Mouse (Mus musculus) MEL (cell line): ENCODE measurements around the gene Zswim4. TPM values are rescaled to one million over a fixed set of nuclear protein-coding genes. Genes with fewer than 3 reads are reported as not detected.

Source experiments
- DNase-seq: peaks from one replicate; pipeline ENCODE4 v3.0.0; 2011; ENCODE audit warnings: low read depth, low spot score
- H3K27ac ChIP-seq: 2 replicates; pipeline ENCODE4 v1.5.1; 2012; ENCODE audit warnings: low read depth, mild to moderate bottlenecking, control low read depth, low read length, moderate library complexity; ENCODE audit not compliant: control insufficient read depth
- H3K27me3 ChIP-seq, 2 experiments: fragments of 150-350 bp in 1 of 2; sonication (generic) in 1 of 2; 2 replicates each; pipeline ENCODE4 v1.6.1; 2012; ENCODE audit warnings: low read length in 2 of 2, mild to moderate bottlenecking in 2 of 2, improper control_type of control experiment in 1 of 2, moderate library complexity in 1 of 2; ENCODE audit not compliant: insufficient read depth in 2 of 2, control insufficient read depth in 1 of 2
- H3K36me3 ChIP-seq, 2 experiments: 2 replicates each; pipeline ENCODE4 v1.6.1; 2012 to 2014; ENCODE audit warnings: low read length in 2 of 2, improper control_type of control experiment in 1 of 2, inconsistent platforms in 1 of 2, mild to moderate bottlenecking in 1 of 2; ENCODE audit not compliant: insufficient read depth in 2 of 2, control insufficient read depth in 1 of 2
- H3K4me1 ChIP-seq, 2 experiments: fragments of 150-350 bp in 1 of 2; sonication (generic) in 1 of 2; 2 replicates each; pipeline ENCODE4 v1.6.1; 2012; ENCODE audit warnings: low read length in 2 of 2, improper control_type of control experiment in 1 of 2, mild to moderate bottlenecking in 1 of 2; ENCODE audit not compliant: insufficient read depth in 2 of 2, control insufficient read depth in 1 of 2
- H3K4me3 ChIP-seq, 2 experiments: fragments of 150-350 bp in 1 of 2; sonication (generic) in 1 of 2; 2 replicates each; pipeline ENCODE4 v1.5.1; 2012; ENCODE audit warnings: low read depth in 2 of 2, low read length in 2 of 2, mild to moderate bottlenecking in 2 of 2, moderate library complexity in 2 of 2, control low read depth in 1 of 2, improper control_type of control experiment in 1 of 2; ENCODE audit not compliant: control insufficient read depth in 1 of 2, insufficient read depth in 1 of 2
- H3K79me2 ChIP-seq: 2 replicates; pipeline ENCODE4 v1.6.1; 2012; ENCODE audit warnings: mild to moderate bottlenecking, low read length, moderate library complexity; ENCODE audit not compliant: control insufficient read depth, poor library complexity, insufficient read depth
- H3K9ac ChIP-seq: 2 replicates; pipeline ENCODE4 v1.6.1; 2012; ENCODE audit warnings: low read depth, mild to moderate bottlenecking, control low read depth, low read length, moderate library complexity; ENCODE audit not compliant: control insufficient read depth, poor library complexity, severe bottlenecking
- H3K9me3 ChIP-seq: fragments of 150-350 bp; sonication (generic); replicated peaks from 2 replicates; pipeline ENCODE4 v1.6.1; 2012; ENCODE audit warnings: mild to moderate bottlenecking, low read length, improper control_type of control experiment, moderate library complexity; ENCODE audit not compliant: insufficient read depth
- BHLHE40 ChIP-seq: IDR thresholded peaks from 2 replicates; pipeline ENCODE4 v1.6.1; 2012; ENCODE audit warnings: low read depth, mild to moderate bottlenecking, inconsistent platforms, low read length, improper control_type of control experiment, borderline replicate concordance
- CHD1 ChIP-seq: IDR thresholded peaks from 2 replicates; pipeline ENCODE4 v1.6.1; 2012; ENCODE audit warnings: low read depth, mild to moderate bottlenecking, inconsistent platforms, low read length, improper control_type of control experiment
- CHD2 ChIP-seq: IDR thresholded peaks from 2 replicates; pipeline ENCODE4 v1.6.1; 2011; ENCODE audit warnings: low read length, improper control_type of control experiment
- CTCF ChIP-seq, 3 experiments: IDR thresholded peaks in 2 of 3; conservative IDR thresholded peaks in 1 of 3; 2 replicates each; pipeline ENCODE4 v1.5.1; 2011 to 2012; ENCODE audit warnings: low read length in 3 of 3, low read depth in 2 of 3, mild to moderate bottlenecking in 2 of 3, improper control_type of control experiment in 1 of 3, inconsistent platforms in 1 of 3, mixed read lengths in 1 of 3, moderate library complexity in 1 of 3; ENCODE audit not compliant: control insufficient read depth in 1 of 3, insufficient read depth in 1 of 3, poor library complexity in 1 of 3, severe bottlenecking in 1 of 3
- E2F4 ChIP-seq: IDR thresholded peaks from 2 replicates; pipeline ENCODE4 v1.6.1; 2011; ENCODE audit warnings: low read depth, low read length, improper control_type of control experiment, borderline replicate concordance
- EP300 ChIP-seq, 2 experiments: IDR thresholded peaks; 2 replicates each; pipeline ENCODE4 v1.6.1; 2011; ENCODE audit warnings: improper control_type of control experiment in 2 of 2, low read length in 2 of 2, low read depth in 1 of 2, mild to moderate bottlenecking in 1 of 2
- ETS1 ChIP-seq: IDR thresholded peaks from 2 replicates; pipeline ENCODE4 v1.6.1; 2012; ENCODE audit warnings: low read depth, mild to moderate bottlenecking, inconsistent platforms, low read length, improper control_type of control experiment, moderate library complexity
- GABPA ChIP-seq: IDR thresholded peaks from 2 replicates; pipeline ENCODE4 v1.6.1; 2012; ENCODE audit warnings: low read depth, mild to moderate bottlenecking, inconsistent platforms, low read length, improper control_type of control experiment, moderate library complexity
- GATA1 ChIP-seq: IDR thresholded peaks from 2 replicates; pipeline ENCODE4 v1.6.1; 2011; ENCODE audit warnings: low read depth, low read length, improper control_type of control experiment
- HCFC1 ChIP-seq: IDR thresholded peaks from 2 replicates; pipeline ENCODE4 v1.6.1; 2012; ENCODE audit warnings: low read depth, mild to moderate bottlenecking, inconsistent platforms, low read length, improper control_type of control experiment, moderate library complexity
- JUND ChIP-seq: IDR thresholded peaks from 2 replicates; pipeline ENCODE4 v1.6.1; 2011; ENCODE audit warnings: low read depth, mild to moderate bottlenecking, improper control_type of control experiment, low read length
- KAT2A ChIP-seq: conservative IDR thresholded peaks from 2 replicates; pipeline ENCODE4 v1.6.1; 2012; ENCODE audit warnings: low read depth, low read length, improper control_type of control experiment, inconsistent platforms
- MAFK ChIP-seq: IDR thresholded peaks from 2 replicates; pipeline ENCODE4 v1.6.1; 2011; ENCODE audit warnings: low read depth, mild to moderate bottlenecking, low read length, improper control_type of control experiment, borderline replicate concordance
- MAX ChIP-seq: IDR thresholded peaks from 2 replicates; pipeline ENCODE4 v1.6.1; 2011; ENCODE audit warnings: low read length, improper control_type of control experiment
- MAZ ChIP-seq: IDR thresholded peaks from 2 replicates; pipeline ENCODE4 v1.6.1; 2012; ENCODE audit warnings: low read depth, mild to moderate bottlenecking, inconsistent platforms, low read length, improper control_type of control experiment
- MEF2A ChIP-seq: IDR thresholded peaks from 2 replicates; pipeline ENCODE4 v1.6.1; 2014; ENCODE audit warnings: low read depth, mild to moderate bottlenecking, inconsistent platforms, low read length, improper control_type of control experiment; ENCODE audit not compliant: poor library complexity, insufficient replicate concordance, severe bottlenecking; ENCODE audit errors: extremely low read depth
- MXI1 ChIP-seq: IDR thresholded peaks from 2 replicates; pipeline ENCODE4 v1.6.1; 2011; ENCODE audit warnings: mild to moderate bottlenecking, low read depth, low read length, improper control_type of control experiment
- MYB ChIP-seq: IDR thresholded peaks from 2 replicates; pipeline ENCODE4 v1.6.1; 2011; ENCODE audit warnings: mild to moderate bottlenecking, low read depth, low read length, improper control_type of control experiment
- MYC ChIP-seq: IDR thresholded peaks from 2 replicates; pipeline ENCODE4 v1.6.1; 2011; ENCODE audit warnings: low read depth, mild to moderate bottlenecking, low read length, improper control_type of control experiment, moderate library complexity
- NELFE ChIP-seq: IDR thresholded peaks from 2 replicates; pipeline ENCODE4 v1.6.1; 2011; ENCODE audit warnings: low read depth, low read length, improper control_type of control experiment
- NRF1 ChIP-seq: IDR thresholded peaks from 2 replicates; pipeline ENCODE4 v1.6.1; 2014; ENCODE audit warnings: low read depth, mild to moderate bottlenecking, inconsistent platforms, low read length, improper control_type of control experiment, moderate library complexity; ENCODE audit not compliant: poor library complexity, insufficient read depth, severe bottlenecking
- POLR2A ChIP-seq, 2 experiments: IDR thresholded peaks; 2 replicates each; pipeline ENCODE4 v1.6.1; 2011 to 2012; ENCODE audit warnings: low read length in 2 of 2, mild to moderate bottlenecking in 2 of 2, control low read depth in 1 of 2, improper control_type of control experiment in 1 of 2, low read depth in 1 of 2, moderate library complexity in 1 of 2; ENCODE audit not compliant: control insufficient read depth in 1 of 2, insufficient read depth in 1 of 2, poor library complexity in 1 of 2
- POLR2AphosphoS2 ChIP-seq: IDR thresholded peaks from 2 replicates; pipeline ENCODE4 v1.6.1; 2011; ENCODE audit warnings: low read length, improper control_type of control experiment
- POLR2AphosphoS5 ChIP-seq: IDR thresholded peaks from 2 replicates; pipeline ENCODE4 v1.6.1; 2012; ENCODE audit warnings: low read depth, borderline replicate concordance, mild to moderate bottlenecking, inconsistent platforms, low read length, moderate library complexity, mixed read lengths
- RAD21 ChIP-seq: IDR thresholded peaks from 2 replicates; pipeline ENCODE4 v1.6.1; 2011; ENCODE audit warnings: mild to moderate bottlenecking, low read depth, low read length, improper control_type of control experiment
- RCOR1 ChIP-seq: IDR thresholded peaks from 2 replicates; pipeline ENCODE4 v1.6.1; 2012; ENCODE audit warnings: low read depth, mild to moderate bottlenecking, inconsistent platforms, low read length, improper control_type of control experiment
- SIN3A ChIP-seq: IDR thresholded peaks from 2 replicates; pipeline ENCODE4 v1.6.1; 2012; ENCODE audit warnings: low read length, improper control_type of control experiment, inconsistent platforms
- SMC3 ChIP-seq: IDR thresholded peaks from 2 replicates; pipeline ENCODE4 v1.6.1; 2011; ENCODE audit warnings: low read depth, low read length, improper control_type of control experiment
- TBP ChIP-seq: IDR thresholded peaks from 2 replicates; pipeline ENCODE4 v1.8.0; 2011; ENCODE audit warnings: low read depth, low read length, improper control_type of control experiment
- TCF12 ChIP-seq: IDR thresholded peaks from 2 replicates; pipeline ENCODE4 v1.6.1; 2014; ENCODE audit warnings: low read depth, mild to moderate bottlenecking, inconsistent platforms, low read length, improper control_type of control experiment, moderate library complexity
- UBTF ChIP-seq: IDR thresholded peaks from 2 replicates; pipeline ENCODE4 v1.6.1; 2012; ENCODE audit warnings: low read depth, mild to moderate bottlenecking, inconsistent platforms, low read length, improper control_type of control experiment, moderate library complexity, borderline replicate concordance; ENCODE audit not compliant: insufficient read depth
- USF1 ChIP-seq: IDR thresholded peaks from 2 replicates; pipeline ENCODE4 v1.6.1; 2014; ENCODE audit warnings: low read depth, mild to moderate bottlenecking, inconsistent platforms, low read length, improper control_type of control experiment, moderate library complexity
- USF2 ChIP-seq, 2 experiments: IDR thresholded peaks; 2 replicates each; pipeline ENCODE4 v1.6.1; 2011 to 2012; ENCODE audit warnings: improper control_type of control experiment in 2 of 2, low read length in 2 of 2, borderline replicate concordance in 1 of 2, inconsistent platforms in 1 of 2, low read depth in 1 of 2, mild to moderate bottlenecking in 1 of 2; ENCODE audit not compliant: insufficient read depth in 1 of 2
- ZC3H11A ChIP-seq: IDR thresholded peaks from 2 replicates; pipeline ENCODE4 v1.6.1; 2012; ENCODE audit warnings: low read depth, mild to moderate bottlenecking, inconsistent platforms, low read length, improper control_type of control experiment
- ZKSCAN1 ChIP-seq: IDR thresholded peaks from 2 replicates; pipeline ENCODE4 v1.6.1; 2012; ENCODE audit warnings: low read depth, mild to moderate bottlenecking, inconsistent platforms, low read length, improper control_type of control experiment, moderate library complexity
- ZMIZ1 ChIP-seq: IDR thresholded peaks from 2 replicates; pipeline ENCODE4 v1.6.1; 2012; ENCODE audit warnings: low read depth, mild to moderate bottlenecking, inconsistent platforms, low read length, improper control_type of control experiment, moderate library complexity
- ZNF384 ChIP-seq: IDR thresholded peaks from 2 replicates; pipeline ENCODE4 v1.6.1; 2012; ENCODE audit warnings: low read depth, mild to moderate bottlenecking, inconsistent platforms, low read length, improper control_type of control experiment
- polyA plus RNA-seq, 2 experiments: library from polyadenylated mRNA; stranded (reverse) in 1 of 2; unstranded in 1 of 2; fragments of >175 nt in 1 of 2; fragments of >200 nt in 1 of 2; gene quantifications; 2 replicates each; pipeline versions ENCODE4 v1.2.1 to v1.2.4; 2012; ENCODE audit warnings: low replicate concordance in 2 of 2, low read depth in 1 of 2; ENCODE audit not compliant: insufficient read length in 2 of 2, insufficient read depth in 1 of 2, missing spikeins in 1 of 2
- total RNA-seq: library from RNA; depleted of rRNA; stranded (reverse); fragments of 300-350 nt; gene quantifications from 2 replicates; pipeline ENCODE4 v1.2.3, GENCODE M21; 2012

The Zswim4 gene
- total and polyA plus RNA-seq, 3 experiments: 3.6 to 7.4 TPM; not detected in 1

GRCm38 (mm10) chr8:84222566-84223165, 14.2 kb downstream of the Zswim4 start:
- Histone ChIP-seq H3K36me3 (peaks cover 0 to 9% of the 10 kb centered on the region in 2 experiments; a peak in 2 of 4 replicates), H3K9me3 (no peaks in the 10 kb centered on the region), H3K27ac (peak overlapping the region; percentile 87), H3K79me2 (no peaks in the 10 kb centered on the region), H3K4me3 (peak overlapping the region; percentile 6 to 30; a peak in 3 of 4 replicates), H3K4me1 (peaks cover 5 to 32% of the 10 kb centered on the region in 2 experiments), H3K9ac (peak overlapping the region; percentile 70), H3K27me3 (no peaks in the 10 kb centered on the region)
- peak; percentile 90 for DNase-seq
- TF ChIP-seq MYC (no peak), USF2 (IDR thresholded peaks at IDR 0.05; ENCODE audit: borderline replicate concordance in 1 of 2, insufficient read depth in 1 of 2, low read depth in 1 of 2, low read length in 2 of 2) (no peak), ZC3H11A (no peak), MAZ (no peak), POLR2AphosphoS5 (no peak), USF1 (no peak), MEF2A (no peak), CTCF (IDR thresholded peaks at IDR 0.05 in 2 of 3, conservative IDR thresholded peaks at IDR 0.05 in 1 of 3; ENCODE audit: control insufficient read depth in 1 of 3, insufficient read depth in 1 of 3, low read depth in 2 of 3, low read length in 3 of 3, poor library complexity in 1 of 3, severe bottlenecking in 1 of 3) (no peak), MYB (no peak), ZMIZ1 (no peak), ZNF384 (no peak), CHD1 (no peak), UBTF (no peak), JUND (no peak), ETS1 (peak; percentile 46; the same call in 1 of the 2 replicates), RAD21 (no peak), POLR2A (IDR thresholded peaks at IDR 0.05; ENCODE audit: control insufficient read depth in 1 of 2, insufficient read depth in 1 of 2, low read depth in 1 of 2, low read length in 2 of 2, poor library complexity in 1 of 2) (peak in 1 of 2 experiments; percentile 37; a peak in 1 of 4 replicates), TCF12 (peak; percentile 33; the same call in 1 of the 2 replicates), NRF1 (no peak), GATA1 (no peak), E2F4 (no peak), BHLHE40 (no peak), EP300 (IDR thresholded peaks at IDR 0.05; ENCODE audit: low read depth in 1 of 2, low read length in 2 of 2) (no peak), POLR2AphosphoS2 (no peak), CHD2 (no peak), TBP (peak; percentile 74), ZKSCAN1 (no peak), NELFE (no peak), MAX (no peak; the same call in 1 of the 2 replicates), MAFK (peak; percentile 68), SIN3A (0 out of 2 replicates have a peak, but pooled peaks have one; percentile 33), HCFC1 (no peak), GABPA (peak; percentile 73), RCOR1 (no peak), SMC3 (no peak), MXI1 (no peak; the same call in 1 of the 2 replicates), KAT2A (no peak)
